Mouse (Mus musculus): ENCODE measurements at regions not wholly inside any gene's neighbourhood (a gene's known extent, or its start where the extent isn't known, plus 50 kb on each side); places are given as distances from the start of the nearest gene placed in this dataset.
A peak's percentile ranks its signal among the peaks of the same experiment; 100 is the strongest.

GRCm38 (mm10) chr12:106676566-106676965, 666.5 kb downstream of the Vrk1 start:
- DNase-seq (no peak), ATAC-seq (ENCODE audit: low FRiP score, low TSS enrichment) (no peak)
- WGBS, result 76% methylated on average over 7 of the region's 7 CpGs
- Histone ChIP-seq H3K36me3 (ENCODE audit: control insufficient read depth, insufficient read depth, low read length) (no peaks in the 10 kb centered on the region), H3K27me3 (ENCODE audit: control insufficient read depth, insufficient read depth, low read length) (no peaks in the 10 kb centered on the region), H3K4me2 (ENCODE audit: low read length) (no peak overlapping the region), H3K4me1 (ENCODE audit: control insufficient read depth, insufficient read depth, low read length) (peaks cover 8% of the 10 kb centered on the region), H3K4me3 (replicated peaks; ENCODE audit: low read depth, low read length) (no peak overlapping the region), H3K9ac (replicated peaks; ENCODE audit: low read length) (no peak overlapping the region), H3K9me3 (ENCODE audit: control insufficient read depth, low read length) (no peaks in the 10 kb centered on the region), H3K27ac (replicated peaks; ENCODE audit: low read depth, low read length) (no peak overlapping the region)

GRCm38 (mm10) chr12:106685986-106686385, 676.0 kb downstream of the Vrk1 start:
- no peaks in the 10 kb centered on the region for H3K9me3 ChIP-seq (ENCODE audit: control insufficient read depth, low read length)
- H3K4me1 ChIP-seq (ENCODE audit: control insufficient read depth, insufficient read depth, low read length), result peaks cover 5% of the 10 kb centered on the region; the same call in 1 of the 2 replicates
- no peaks in the 10 kb centered on the region for H3K36me3 ChIP-seq (ENCODE audit: control insufficient read depth, insufficient read depth, low read length)
- no peak for ATAC-seq (ENCODE audit: low FRiP score, low TSS enrichment)
- H3K27ac ChIP-seq (replicated peaks; ENCODE audit: low read depth, low read length), result no peak overlapping the region
- no peak for DNase-seq
- no peak overlapping the region for H3K4me2 ChIP-seq (ENCODE audit: low read length)
- WGBS, result 88% methylated on average over 5 of the region's 5 CpGs
- H3K9ac ChIP-seq (replicated peaks; ENCODE audit: low read length), result no peak overlapping the region
- H3K27me3 ChIP-seq (ENCODE audit: control insufficient read depth, insufficient read depth, low read length), result no peaks in the 10 kb centered on the region
- no peak overlapping the region for H3K4me3 ChIP-seq (replicated peaks; ENCODE audit: low read depth, low read length)

GRCm38 (mm10) chr12:106687751-106688150, 677.7 kb downstream of the Vrk1 start:
- H3K9me3 ChIP-seq (ENCODE audit: control insufficient read depth, low read length), result no peaks in the 10 kb centered on the region
- no peak overlapping the region for H3K4me2 ChIP-seq (ENCODE audit: low read length)
- peaks cover 5% of the 10 kb centered on the region; the same call in 1 of the 2 replicates for H3K4me1 ChIP-seq (ENCODE audit: control insufficient read depth, insufficient read depth, low read length)
- H3K27me3 ChIP-seq (ENCODE audit: control insufficient read depth, insufficient read depth, low read length), result no peaks in the 10 kb centered on the region
- ATAC-seq (ENCODE audit: low FRiP score, low TSS enrichment), result no peak
- H3K4me3 ChIP-seq (replicated peaks; ENCODE audit: low read depth, low read length), result no peak overlapping the region
- WGBS, result 32% methylated on average over 12 of the region's 12 CpGs
- H3K27ac ChIP-seq (replicated peaks; ENCODE audit: low read depth, low read length), result no peak overlapping the region
- no peak overlapping the region for H3K9ac ChIP-seq (replicated peaks; ENCODE audit: low read length)
- H3K36me3 ChIP-seq (ENCODE audit: control insufficient read depth, insufficient read depth, low read length), result no peaks in the 10 kb centered on the region
- peak; percentile 52 for DNase-seq

- Histone ChIP-seq H3K27me3 (ENCODE audit: control insufficient read depth, insufficient read depth, low read length) (no peaks in the 10 kb centered on the region), H3K4me1 (ENCODE audit: control insufficient read depth, insufficient read depth, low read length) (peaks cover 5% of the 10 kb centered on the region; the same call in 1 of the 2 replicates), H3K4me3 (replicated peaks; ENCODE audit: low read depth, low read length) (no peak overlapping the region), H3K36me3 (ENCODE audit: control insufficient read depth, insufficient read depth, low read length) (no peaks in the 10 kb centered on the region), H3K4me2 (ENCODE audit: low read length) (no peak overlapping the region), H3K9ac (replicated peaks; ENCODE audit: low read length) (no peak overlapping the region), H3K9me3 (ENCODE audit: control insufficient read depth, low read length) (no peaks in the 10 kb centered on the region), H3K27ac (replicated peaks; ENCODE audit: low read depth, low read length) (no peak overlapping the region)
- WGBS, result 89% methylated on average over 17 of the region's 17 CpGs
- ATAC-seq (ENCODE audit: low FRiP score, low TSS enrichment) (no peak), DNase-seq (no peak)
These were observed 678.2 kb downstream of the Vrk1 start for GRCm38 (mm10) chr12:106688156-106688740.

- no peak overlapping the region for H3K9ac ChIP-seq (replicated peaks; ENCODE audit: low read length)
- H3K9me3 ChIP-seq (ENCODE audit: control insufficient read depth, low read length), result no peaks in the 10 kb centered on the region
- no peak overlapping the region for H3K27ac ChIP-seq (replicated peaks; ENCODE audit: low read depth, low read length)
- DNase-seq, result no peak
- no peak for ATAC-seq (ENCODE audit: low FRiP score, low TSS enrichment)
- H3K36me3 ChIP-seq (ENCODE audit: control insufficient read depth, insufficient read depth, low read length), result no peaks in the 10 kb centered on the region
- no peaks in the 10 kb centered on the region for H3K4me1 ChIP-seq (ENCODE audit: control insufficient read depth, insufficient read depth, low read length)
- no peak overlapping the region for H3K4me2 ChIP-seq (ENCODE audit: low read length)
- H3K4me3 ChIP-seq (replicated peaks; ENCODE audit: low read depth, low read length), result no peak overlapping the region
- no peaks in the 10 kb centered on the region for H3K27me3 ChIP-seq (ENCODE audit: control insufficient read depth, insufficient read depth, low read length)
- WGBS, result 93% methylated on average over 5 of the region's 5 CpGs
These were observed 692.9 kb downstream of the Vrk1 start for GRCm38 (mm10) chr12:106702958-106703357.

- 71% methylated on average over 9 of the region's 9 CpGs for WGBS
- Histone ChIP-seq H3K4me3 (replicated peaks; ENCODE audit: low read depth, low read length) (no peak overlapping the region), H3K4me1 (ENCODE audit: control insufficient read depth, insufficient read depth, low read length) (no peaks in the 10 kb centered on the region), H3K9me3 (ENCODE audit: control insufficient read depth, low read length) (no peaks in the 10 kb centered on the region), H3K36me3 (ENCODE audit: control insufficient read depth, insufficient read depth, low read length) (no peaks in the 10 kb centered on the region), H3K4me2 (ENCODE audit: low read length) (no peak overlapping the region), H3K27me3 (ENCODE audit: control insufficient read depth, insufficient read depth, low read length) (no peaks in the 10 kb centered on the region), H3K27ac (replicated peaks; ENCODE audit: low read depth, low read length) (no peak overlapping the region), H3K9ac (replicated peaks; ENCODE audit: low read length) (no peak overlapping the region)
- ATAC-seq (ENCODE audit: low FRiP score, low TSS enrichment), result no peak
- no peak for DNase-seq
These were observed 711.4 kb downstream of the Vrk1 start for GRCm38 (mm10) chr12:106721271-106722009.

GRCm38 (mm10) chr12:106722010-106722362, 712.0 kb downstream of the Vrk1 start:
- DNase-seq (no peak), ATAC-seq (ENCODE audit: low FRiP score, low TSS enrichment) (no peak)
- Histone ChIP-seq H3K4me3 (replicated peaks; ENCODE audit: low read depth, low read length) (no peak overlapping the region), H3K9me3 (ENCODE audit: control insufficient read depth, low read length) (no peaks in the 10 kb centered on the region), H3K4me2 (ENCODE audit: low read length) (no peak overlapping the region), H3K4me1 (ENCODE audit: control insufficient read depth, insufficient read depth, low read length) (no peaks in the 10 kb centered on the region), H3K27ac (replicated peaks; ENCODE audit: low read depth, low read length) (no peak overlapping the region), H3K9ac (replicated peaks; ENCODE audit: low read length) (no peak overlapping the region), H3K27me3 (ENCODE audit: control insufficient read depth, insufficient read depth, low read length) (no peaks in the 10 kb centered on the region), H3K36me3 (ENCODE audit: control insufficient read depth, insufficient read depth, low read length) (no peaks in the 10 kb centered on the region)
- 70% methylated on average over 2 of the region's 2 CpGs for WGBS

GRCm38 (mm10) chr12:106722761-106723160, 712.7 kb downstream of the Vrk1 start:
- 97% methylated on average over 4 of the region's 4 CpGs for WGBS
- Histone ChIP-seq H3K4me1 (ENCODE audit: control insufficient read depth, insufficient read depth, low read length) (no peaks in the 10 kb centered on the region), H3K4me3 (replicated peaks; ENCODE audit: low read depth, low read length) (no peak overlapping the region), H3K27ac (replicated peaks; ENCODE audit: low read depth, low read length) (no peak overlapping the region), H3K9ac (replicated peaks; ENCODE audit: low read length) (no peak overlapping the region), H3K9me3 (ENCODE audit: control insufficient read depth, low read length) (no peaks in the 10 kb centered on the region), H3K4me2 (ENCODE audit: low read length) (no peak overlapping the region), H3K36me3 (ENCODE audit: control insufficient read depth, insufficient read depth, low read length) (no peaks in the 10 kb centered on the region), H3K27me3 (ENCODE audit: control insufficient read depth, insufficient read depth, low read length) (no peaks in the 10 kb centered on the region)
- ATAC-seq (ENCODE audit: low FRiP score, low TSS enrichment) (no peak), DNase-seq (no peak)

- Histone ChIP-seq H3K9me3 (ENCODE audit: control insufficient read depth, low read length) (no peaks in the 10 kb centered on the region), H3K9ac (replicated peaks; ENCODE audit: low read length) (no peak overlapping the region)
These were observed 716.9 kb downstream of the Vrk1 start for GRCm38 (mm10) chr12:106726920-106727319.

More at GRCm38 (mm10) chr12:106726920-106727319, 716.9 kb downstream of the Vrk1 start:
- WGBS, result 21% methylated on average over 8 of the region's 8 CpGs
- Histone ChIP-seq H3K27ac (replicated peaks; ENCODE audit: low read depth, low read length) (no peak overlapping the region), H3K36me3 (ENCODE audit: control insufficient read depth, insufficient read depth, low read length) (no peaks in the 10 kb centered on the region), H3K4me1 (ENCODE audit: control insufficient read depth, insufficient read depth, low read length) (no peaks in the 10 kb centered on the region), H3K27me3 (ENCODE audit: control insufficient read depth, insufficient read depth, low read length) (no peaks in the 10 kb centered on the region), H3K4me2 (ENCODE audit: low read length) (no peak overlapping the region), H3K4me3 (replicated peaks; ENCODE audit: low read depth, low read length) (no peak overlapping the region)
- DNase-seq, result peak; percentile 59
- no peak for ATAC-seq (ENCODE audit: low FRiP score, low TSS enrichment)

Measured in midbrain, embryonic 14.5 days (tissue).